Mouse (Mus musculus): ENCODE measurements at regions not wholly inside any gene's neighbourhood (a gene's known extent, or its start where the extent isn't known, plus 50 kb on each side); places are given as distances from the start of the nearest gene placed in this dataset.

DNA sequence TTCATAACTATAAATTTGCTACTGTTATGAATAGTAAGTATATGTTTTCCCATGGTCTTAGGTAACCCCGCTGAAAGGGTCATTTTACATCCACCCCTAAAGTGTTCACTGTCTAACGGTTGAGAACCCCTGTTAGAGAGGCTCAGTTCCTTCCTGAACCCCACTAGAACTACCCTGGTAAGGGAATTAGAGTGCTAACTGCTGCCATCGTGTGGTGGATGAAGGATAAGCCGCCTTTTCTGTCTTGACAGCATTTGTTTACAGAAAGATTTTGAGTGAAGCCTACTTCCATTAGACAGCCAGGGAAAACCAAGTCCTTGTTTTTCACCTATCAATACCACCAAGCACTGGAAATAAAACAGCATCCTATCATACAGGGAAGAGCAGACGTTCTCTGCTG is 90.3 kb upstream of the Tbx22 start:
- DNase-seq (ENCODE audit: low spot score) = peak; percentile 3

Measured in layer of hippocampus, adult 9-10 months (tissue).